Mouse (Mus musculus) intestine, postnatal 0 days (tissue): Measurements from ENCODE around the gene Mdga1. TPM values are rescaled to one million over a fixed set of nuclear protein-coding genes. Genes with fewer than 3 reads are reported as not detected.
A peak's percentile ranks its signal among the peaks of the same experiment; 100 is the strongest.

Source experiments
- ATAC-seq: fragments of 200-750 bp; cut with Nextera tagmentation; 2 replicates; pipeline ENCODE4 v1.8.0; 2017; ENCODE audit warnings: mild to moderate bottlenecking, moderate TSS enrichment, moderate library complexity
- H3K27ac ChIP-seq: fragments of 300-500 bp; sonication (generic); 2 replicates; pipeline ENCODE4 v1.5.1; 2014; ENCODE audit warnings: mild to moderate bottlenecking, low read depth, low read length, moderate library complexity
- H3K27me3 ChIP-seq: fragments of 300-500 bp; sonication (generic); replicated peaks from 2 replicates; pipeline ENCODE4 v1.6.1; 2014; ENCODE audit warnings: low read length, mixed read lengths; ENCODE audit not compliant: control insufficient read depth, insufficient read depth
- H3K36me3 ChIP-seq: fragments of 300-500 bp; sonication (generic); 2 replicates; pipeline ENCODE4 v1.6.1; 2014; ENCODE audit warnings: mild to moderate bottlenecking, moderate library complexity; ENCODE audit not compliant: control insufficient read depth, insufficient read depth
- H3K4me1 ChIP-seq: fragments of 300-500 bp; sonication (generic); replicated peaks from 2 replicates; pipeline ENCODE4 v1.6.1; 2014; ENCODE audit warnings: antibody characterized with exemption, low read length, mixed read lengths; ENCODE audit not compliant: control insufficient read depth, insufficient read depth
- H3K4me2 ChIP-seq: fragments of 300-500 bp; sonication (generic); replicated peaks from 2 replicates; pipeline ENCODE4 v1.6.1; 2014; ENCODE audit warnings: low read depth, mild to moderate bottlenecking, moderate library complexity
- H3K4me3 ChIP-seq: fragments of 300-500 bp; sonication (generic); 2 replicates; pipeline ENCODE4 v1.5.1; 2014; ENCODE audit warnings: low read depth, low read length
- H3K9ac ChIP-seq: fragments of 300-500 bp; sonication (generic); 2 replicates; pipeline ENCODE4 v1.6.1; 2014; ENCODE audit warnings: mild to moderate bottlenecking, low read depth, low read length
- H3K9me3 ChIP-seq: fragments of 300-500 bp; sonication (generic); 2 replicates; pipeline ENCODE4 v1.6.1; 2016; ENCODE audit warnings: mixed run types; ENCODE audit not compliant: control insufficient read depth
- CTCF ChIP-seq: sonication (generic); IDR thresholded peaks from 2 replicates; pipeline ENCODE4 v1.5.1; 2016; ENCODE audit warnings: low read depth, mild to moderate bottlenecking, control low read depth, antibody characterized with exemption, moderate library complexity
- WGBS: fragments of 180-500 bp; shearing (Covaris S2); extraction: QIAGEN DNeasy Blood & Tissue Kit; methylation state at CpG from one replicate; pipeline ENCODE4 v1.1.7; 2014; 5-methylcytosine and 5-hydroxymethylcytosine counted together
- polyA plus RNA-seq: library from polyadenylated mRNA; unstranded; fragments of >200 nt; fragmentation: Nextera tagmentation; extraction: Ambion mirVana; gene quantifications from 2 replicates; pipeline ENCODE4 v1.2.1, GENCODE M21; 2015

Mdga1 gene
- polyA plus RNA-seq, 1 experiment from 2014 or later, result 0.73 TPM

DNA sequence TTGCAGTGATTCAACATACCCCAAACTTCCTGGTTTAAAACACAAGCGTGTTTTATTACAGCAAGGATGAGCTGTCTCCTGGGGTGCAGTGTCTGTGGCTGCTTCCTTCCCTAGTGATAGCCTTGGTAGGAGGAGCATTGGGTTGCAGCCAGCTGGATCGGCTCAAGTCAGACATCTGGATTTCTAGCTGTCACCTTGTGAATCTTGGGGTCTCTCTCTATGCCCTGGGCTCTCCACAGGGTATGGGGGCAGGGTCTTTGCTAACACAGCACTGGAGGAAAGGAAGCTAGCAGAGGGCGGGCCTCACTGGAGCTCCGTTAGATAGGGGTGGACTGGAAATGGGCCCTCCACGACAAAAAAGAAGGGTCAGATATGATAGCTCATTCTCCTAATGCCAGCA is 57.2 kb downstream of the Mdga1 start:
- Histone ChIP-seq H3K9ac (no peak overlapping the region), H3K4me3 (no peak overlapping the region), H3K27me3 (no peaks in the 10 kb centered on the region), H3K4me1 (no peaks in the 10 kb centered on the region; the same call in 1 of the 2 replicates), H3K4me2 (no peak overlapping the region), H3K9me3 (no peaks in the 10 kb centered on the region), H3K27ac (no peak overlapping the region), H3K36me3 (no peaks in the 10 kb centered on the region)
- 46% methylated on average over 5 of the region's 5 CpGs for WGBS
- TF ChIP-seq CTCF, result no peak
- no peak for ATAC-seq

DNA sequence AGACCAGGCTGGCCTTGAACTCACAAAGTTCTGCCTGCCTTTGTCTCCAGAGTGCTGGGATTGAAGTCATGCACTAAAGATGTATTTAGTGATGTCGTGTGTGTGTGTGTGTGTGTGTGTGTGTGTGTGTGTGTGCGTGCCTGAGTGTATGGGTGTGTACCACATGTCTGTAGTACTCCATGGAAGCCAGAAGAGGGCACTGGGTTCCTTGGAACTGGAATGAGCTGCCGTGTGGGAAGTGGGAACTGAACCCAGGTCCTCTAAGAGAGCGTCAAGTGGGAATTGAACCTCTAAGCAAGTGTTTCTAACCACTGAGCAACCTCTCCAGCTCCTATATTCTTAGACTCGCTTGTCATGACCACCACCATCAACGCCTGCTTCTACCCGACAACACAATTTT is 60.9 kb downstream of the Mdga1 start:
- no peak overlapping the region for H3K9ac ChIP-seq
- no peaks in the 10 kb centered on the region for H3K4me1 ChIP-seq
- H3K27ac ChIP-seq, result no peak overlapping the region
- no peaks in the 10 kb centered on the region for H3K36me3 ChIP-seq
- H3K27me3 ChIP-seq, result no peaks in the 10 kb centered on the region
- no peaks in the 10 kb centered on the region for H3K9me3 ChIP-seq
- ATAC-seq, result no peak
- H3K4me3 ChIP-seq, result no peak overlapping the region
- H3K4me2 ChIP-seq, result no peak overlapping the region
- 94% methylated on average over 7 of the region's 7 CpGs for WGBS
- 0 out of 2 replicates have a peak, but pooled peaks have one; percentile 2 for TF ChIP-seq CTCF

DNA sequence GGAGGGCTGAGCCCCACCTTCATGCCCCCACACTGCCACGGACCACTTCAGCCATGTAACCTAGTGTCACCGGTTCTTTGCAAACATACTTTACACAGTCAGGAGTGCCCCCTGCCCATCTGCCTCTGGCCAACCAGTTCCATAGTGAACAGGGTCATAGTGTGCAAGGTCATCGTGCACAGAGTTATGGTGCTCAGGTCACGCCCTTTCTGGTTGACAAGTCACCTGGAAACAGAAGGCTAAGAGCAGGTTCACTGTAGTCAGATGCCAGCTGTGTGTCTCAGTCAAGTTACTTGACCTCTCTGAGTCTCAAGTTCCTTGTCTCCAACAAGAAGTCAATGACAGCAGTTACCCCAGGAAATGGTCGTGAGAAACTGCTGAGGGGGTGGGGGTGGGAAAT is 65.2 kb downstream of the Mdga1 start:
- Histone ChIP-seq H3K27me3 (no peaks in the 10 kb centered on the region), H3K4me2 (no peak overlapping the region), H3K4me1 (no peaks in the 10 kb centered on the region), H3K9me3 (no peaks in the 10 kb centered on the region), H3K4me3 (no peak overlapping the region), H3K27ac (no peak overlapping the region), H3K9ac (no peak overlapping the region), H3K36me3 (no peaks in the 10 kb centered on the region)
- 68% methylated on average over 5 of the region's 5 CpGs for WGBS
- TF ChIP-seq CTCF, result no peak
- no peak for ATAC-seq

DNA sequence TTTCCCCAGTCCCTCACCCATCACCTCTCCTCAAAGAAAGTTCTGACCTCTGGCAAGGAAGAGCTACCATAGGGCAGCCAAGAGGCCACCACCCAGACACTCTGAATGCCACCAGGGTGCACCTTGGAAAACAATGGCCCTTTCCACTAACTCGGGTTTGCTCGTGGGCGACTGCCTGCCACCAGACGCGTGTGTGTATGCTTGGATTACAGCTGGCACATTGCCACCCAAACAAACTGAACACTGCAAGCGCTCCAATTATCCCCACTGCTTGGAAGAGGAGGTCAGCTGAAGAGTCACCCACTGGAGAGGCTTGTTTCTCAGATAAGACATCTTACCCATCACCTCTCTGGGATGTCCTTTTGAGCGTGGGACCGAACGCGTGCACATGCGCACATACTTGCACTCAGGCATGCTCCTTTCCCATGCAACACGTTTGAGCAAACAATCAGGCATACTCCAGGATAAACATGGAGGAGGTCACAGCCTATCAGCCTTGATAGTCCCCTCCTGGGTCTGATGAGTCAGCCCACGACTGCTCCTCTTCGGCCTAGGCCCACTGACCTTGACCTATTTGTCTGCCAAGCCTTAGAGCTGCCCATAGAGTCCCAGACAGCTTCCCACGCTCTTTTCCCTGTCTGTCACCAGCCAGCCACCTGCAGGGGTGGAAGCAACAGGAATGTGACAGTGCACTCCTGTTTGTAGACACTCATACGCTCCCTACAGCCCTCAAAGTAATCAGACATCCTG is 67.3 kb downstream of the Mdga1 start:
- 57% methylated on average over 16 of the region's 16 CpGs for WGBS

DNA sequence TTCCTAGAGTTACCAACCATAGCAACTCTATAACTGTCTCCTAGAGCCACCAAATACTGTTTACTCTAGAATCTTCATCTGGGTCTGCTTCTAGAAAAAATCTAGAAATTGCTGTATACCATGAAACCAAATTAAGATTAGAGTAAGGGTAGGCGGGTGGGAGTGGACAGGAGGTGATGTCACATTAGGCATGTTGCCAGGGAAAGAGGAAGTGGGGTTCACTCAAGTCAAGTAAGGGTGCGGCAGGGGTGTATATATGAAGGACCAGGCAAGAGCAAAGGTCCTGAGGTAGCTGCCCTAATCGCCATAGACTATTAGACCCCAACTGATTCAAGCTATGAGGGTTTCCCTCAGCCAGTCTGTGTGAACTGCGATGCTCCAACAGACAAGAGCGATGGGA is 69.6 kb downstream of the Mdga1 start:
- no peak overlapping the region for H3K4me3 ChIP-seq
- 84% methylated on average over 5 of the region's 5 CpGs for WGBS
- no peaks in the 10 kb centered on the region for H3K4me1 ChIP-seq
- no peak for TF ChIP-seq CTCF
- no peaks in the 10 kb centered on the region for H3K36me3 ChIP-seq
- H3K9ac ChIP-seq, result no peak overlapping the region
- ATAC-seq, result no peak
- H3K27me3 ChIP-seq, result no peaks in the 10 kb centered on the region
- H3K27ac ChIP-seq, result no peak overlapping the region
- no peaks in the 10 kb centered on the region for H3K9me3 ChIP-seq
- no peak overlapping the region for H3K4me2 ChIP-seq

More for the DNA sequence above, 67.3 kb downstream of the Mdga1 start:
- H3K36me3 ChIP-seq, result no peaks in the 10 kb centered on the region
- no peak for ATAC-seq
- H3K27ac ChIP-seq, result no peak overlapping the region
- no peak overlapping the region for H3K4me3 ChIP-seq
- no peaks in the 10 kb centered on the region for H3K27me3 ChIP-seq
- no peak overlapping the region for H3K4me2 ChIP-seq
- no peaks in the 10 kb centered on the region for H3K4me1 ChIP-seq
- no peaks in the 10 kb centered on the region for H3K9me3 ChIP-seq
- H3K9ac ChIP-seq, result no peak overlapping the region
- TF ChIP-seq CTCF, result no peak

DNA sequence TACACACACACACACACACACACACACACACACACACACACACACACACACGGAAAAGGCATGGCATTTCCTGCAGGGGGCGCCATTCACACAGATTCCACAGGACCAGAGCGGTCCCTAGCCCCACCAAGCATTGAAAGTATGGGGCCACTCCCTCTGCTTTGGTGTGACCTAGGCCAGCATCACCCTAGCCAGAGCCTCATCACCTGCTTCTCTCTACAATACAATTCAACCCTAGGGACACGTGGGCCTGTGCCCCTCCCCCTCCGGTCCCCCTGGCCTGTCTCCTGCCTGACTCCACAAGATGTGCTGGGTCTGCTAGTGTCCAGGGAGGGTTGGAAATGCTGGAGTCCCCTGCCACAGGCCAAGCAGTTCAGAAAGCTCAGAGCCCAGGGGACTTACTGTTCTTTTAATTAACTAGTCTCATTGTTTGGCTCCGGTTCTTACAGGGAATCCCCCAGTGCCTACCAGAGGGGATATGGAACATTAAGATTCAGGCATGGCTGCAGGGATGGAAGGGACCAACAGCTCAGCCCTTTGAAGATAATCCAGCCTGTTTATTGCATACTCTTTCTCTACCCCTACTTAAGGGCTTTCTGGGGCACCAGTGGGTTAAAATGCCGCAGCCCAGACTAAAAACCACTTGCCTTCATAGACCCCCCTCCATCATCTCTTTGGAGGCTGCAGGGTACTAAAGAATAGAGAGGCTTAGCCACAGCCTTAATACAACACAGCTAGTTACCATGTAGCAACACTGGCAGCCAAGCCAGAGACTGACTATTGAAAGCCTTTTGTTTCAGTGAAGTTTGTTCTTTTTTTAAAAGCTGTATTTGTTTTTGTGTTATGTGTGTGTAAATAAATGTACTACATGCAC is 73.5 kb downstream of the Mdga1 start:
- H3K4me1 ChIP-seq, result no peaks in the 10 kb centered on the region
- no peaks in the 10 kb centered on the region for H3K9me3 ChIP-seq
- H3K4me2 ChIP-seq, result no peak overlapping the region
- ATAC-seq, result no peak; the same call in 1 of the 2 replicates
- no peak overlapping the region for H3K27ac ChIP-seq
- TF ChIP-seq CTCF, result peak; percentile 72
- no peak overlapping the region for H3K4me3 ChIP-seq
- no peak overlapping the region for H3K9ac ChIP-seq
- WGBS, result 22% methylated on average over 7 of the region's 7 CpGs
- H3K36me3 ChIP-seq, result no peaks in the 10 kb centered on the region
- H3K27me3 ChIP-seq, result no peaks in the 10 kb centered on the region
